Mouse (Mus musculus): ENCODE results near the gene Pou5f2. TPM values are rescaled to one million over a fixed set of nuclear protein-coding genes. Genes with fewer than 3 reads are reported as not detected.

Gene Pou5f2
- polyA plus RNA-seq (2016; fragmentation: Nextera tagmentation; extraction: Ambion mirVana): 1.8 and 2.2 TPM in 2 replicates

- no peak within 1 kb of the TSS for H3K4me2 ChIP-seq (replicated peaks)
- no peak for ATAC-seq (ENCODE audit: insufficient number of reproducible peaks, insufficient read depth, low FRiP score, low TSS enrichment)
- H3K4me3 ChIP-seq: no peak within 1 kb of the TSS
- no peak within 1 kb of the TSS for H3K9ac ChIP-seq
- 60% methylated on average over 15 of the region's 15 CpGs for WGBS
- H3K27ac ChIP-seq: no peak within 1 kb of the TSS
- H3K27me3 ChIP-seq: no peaks in the 10 kb centered on the region
- no peaks in the 10 kb centered on the region for H3K9me3 ChIP-seq
- H3K36me3 ChIP-seq: no peaks in the 10 kb centered on the region
- H3K4me1 ChIP-seq: no peaks in the 10 kb centered on the region
Measured at GRCm38 (mm10) chr13:78024683-78025294, at the start of gene Pou5f2. Gene Pou5f2, plus strand, starts transcription at chr13:78024902.

- no peaks in the 10 kb centered on the region for H3K9me3 ChIP-seq
- H3K4me2 ChIP-seq (replicated peaks): no peak overlapping the region
- no peak for ATAC-seq (ENCODE audit: insufficient number of reproducible peaks, insufficient read depth, low FRiP score, low TSS enrichment)
- H3K9ac ChIP-seq: no peak overlapping the region
- H3K27ac ChIP-seq: no peak overlapping the region
- no peaks in the 10 kb centered on the region for H3K4me1 ChIP-seq
- no peaks in the 10 kb centered on the region for H3K36me3 ChIP-seq
- WGBS: 81% methylated on average over 3 of the region's 3 CpGs
- H3K27me3 ChIP-seq: no peaks in the 10 kb centered on the region
- H3K4me3 ChIP-seq: no peak overlapping the region
Measured at GRCm38 (mm10) chr13:77976248-77976647, 48.5 kb upstream of the Pou5f2 start.

- H3K4me1 ChIP-seq: no peaks in the 10 kb centered on the region
- H3K9me3 ChIP-seq: no peaks in the 10 kb centered on the region
- no peak overlapping the region for H3K4me2 ChIP-seq (replicated peaks)
- no peak overlapping the region for H3K27ac ChIP-seq
- no peak overlapping the region for H3K4me3 ChIP-seq
- ATAC-seq (ENCODE audit: insufficient number of reproducible peaks, insufficient read depth, low FRiP score, low TSS enrichment): no peak
- 63% methylated on average over 1 of the region's 1 CpGs for WGBS
- no peak overlapping the region for H3K9ac ChIP-seq
- no peaks in the 10 kb centered on the region for H3K36me3 ChIP-seq
- H3K27me3 ChIP-seq: no peaks in the 10 kb centered on the region
Measured at GRCm38 (mm10) chr13:77977121-77977520, 47.6 kb upstream of the Pou5f2 start.

- ATAC-seq (ENCODE audit: insufficient number of reproducible peaks, insufficient read depth, low FRiP score, low TSS enrichment): no peak
- Histone ChIP-seq H3K36me3 (no peaks in the 10 kb centered on the region), H3K9ac (no peak overlapping the region), H3K4me2 (replicated peaks) (no peak overlapping the region), H3K4me3 (no peak overlapping the region), H3K4me1 (no peaks in the 10 kb centered on the region), H3K27me3 (no peaks in the 10 kb centered on the region), H3K9me3 (no peaks in the 10 kb centered on the region), H3K27ac (no peak overlapping the region)
- 33% methylated on average over 5 of the region's 5 CpGs for WGBS
Measured at GRCm38 (mm10) chr13:77982105-77982851, 42.4 kb upstream of the Pou5f2 start.

GRCm38 (mm10) chr13:77982852-77983202 lies 41.9 kb upstream of the Pou5f2 start:
- H3K27ac ChIP-seq: no peak overlapping the region
- H3K27me3 ChIP-seq: no peaks in the 10 kb centered on the region
- 70% methylated on average over 2 of the region's 2 CpGs for WGBS
- H3K4me3 ChIP-seq: no peak overlapping the region
- H3K4me2 ChIP-seq (replicated peaks): no peak overlapping the region
- no peaks in the 10 kb centered on the region for H3K9me3 ChIP-seq
- H3K36me3 ChIP-seq: no peaks in the 10 kb centered on the region
- H3K4me1 ChIP-seq: no peaks in the 10 kb centered on the region
- no peak for ATAC-seq (ENCODE audit: insufficient number of reproducible peaks, insufficient read depth, low FRiP score, low TSS enrichment)
- no peak overlapping the region for H3K9ac ChIP-seq

GRCm38 (mm10) chr13:77991189-77991886 lies 33.4 kb upstream of the Pou5f2 start:
- no peak overlapping the region for H3K27ac ChIP-seq
- no peaks in the 10 kb centered on the region for H3K27me3 ChIP-seq
- no peaks in the 10 kb centered on the region for H3K36me3 ChIP-seq
- H3K4me2 ChIP-seq (replicated peaks): no peak overlapping the region
- WGBS: 69% methylated on average over 5 of the region's 5 CpGs
- no peaks in the 10 kb centered on the region for H3K4me1 ChIP-seq
- no peaks in the 10 kb centered on the region for H3K9me3 ChIP-seq
- no peak overlapping the region for H3K9ac ChIP-seq
- H3K4me3 ChIP-seq: no peak overlapping the region
- ATAC-seq (ENCODE audit: insufficient number of reproducible peaks, insufficient read depth, low FRiP score, low TSS enrichment): no peak

GRCm38 (mm10) chr13:78004649-78005048 lies 20.1 kb upstream of the Pou5f2 start:
- H3K9me3 ChIP-seq: no peaks in the 10 kb centered on the region
- 75% methylated on average over 4 of the region's 4 CpGs for WGBS

GRCm38 (mm10) chr13:78005344-78005743 lies 19.4 kb upstream of the Pou5f2 start:
- Histone ChIP-seq H3K4me2 (replicated peaks) (no peak overlapping the region), H3K4me3 (no peak overlapping the region), H3K36me3 (no peaks in the 10 kb centered on the region), H3K9ac (no peak overlapping the region), H3K27ac (no peak overlapping the region), H3K9me3 (no peaks in the 10 kb centered on the region), H3K27me3 (no peaks in the 10 kb centered on the region), H3K4me1 (no peaks in the 10 kb centered on the region)
- 25% methylated on average over 3 of the region's 3 CpGs for WGBS
- no peak for ATAC-seq (ENCODE audit: insufficient number of reproducible peaks, insufficient read depth, low FRiP score, low TSS enrichment)

More at GRCm38 (mm10) chr13:78004649-78005048, 20.1 kb upstream of the Pou5f2 start:
- no peak overlapping the region for H3K4me2 ChIP-seq (replicated peaks)
- no peak overlapping the region for H3K27ac ChIP-seq
- H3K27me3 ChIP-seq: no peaks in the 10 kb centered on the region
- ATAC-seq (ENCODE audit: insufficient number of reproducible peaks, insufficient read depth, low FRiP score, low TSS enrichment): no peak
- H3K36me3 ChIP-seq: no peaks in the 10 kb centered on the region
- H3K4me3 ChIP-seq: no peak overlapping the region
- no peaks in the 10 kb centered on the region for H3K4me1 ChIP-seq
- H3K9ac ChIP-seq: no peak overlapping the region

- no peaks in the 10 kb centered on the region for H3K9me3 ChIP-seq
- no peak for ATAC-seq (ENCODE audit: insufficient number of reproducible peaks, insufficient read depth, low FRiP score, low TSS enrichment)
Measured at GRCm38 (mm10) chr13:78010176-78010575, 14.5 kb upstream of the Pou5f2 start.

GRCm38 (mm10) chr13:78032821-78033220 lies 8.1 kb downstream of the Pou5f2 start:
- H3K4me3 ChIP-seq: no peak overlapping the region
- no peak overlapping the region for H3K9ac ChIP-seq
- H3K36me3 ChIP-seq: no peaks in the 10 kb centered on the region
- WGBS: 18% methylated on average over 1 of the region's 1 CpGs
- no peak for ATAC-seq (ENCODE audit: insufficient number of reproducible peaks, insufficient read depth, low FRiP score, low TSS enrichment)
- no peak overlapping the region for H3K4me2 ChIP-seq (replicated peaks)
- no peaks in the 10 kb centered on the region for H3K9me3 ChIP-seq
- no peaks in the 10 kb centered on the region for H3K4me1 ChIP-seq
- H3K27me3 ChIP-seq: no peaks in the 10 kb centered on the region
- no peak overlapping the region for H3K27ac ChIP-seq

More at GRCm38 (mm10) chr13:78010176-78010575, 14.5 kb upstream of the Pou5f2 start:
- Histone ChIP-seq H3K4me1 (no peaks in the 10 kb centered on the region), H3K36me3 (no peaks in the 10 kb centered on the region), H3K27me3 (no peaks in the 10 kb centered on the region), H3K4me2 (replicated peaks) (no peak overlapping the region), H3K27ac (no peak overlapping the region), H3K4me3 (no peak overlapping the region), H3K9ac (no peak overlapping the region)
- whole genome bisulfite sequencing: 91% methylated on average over 1 of the region's 1 CpGs

GRCm38 (mm10) chr13:78037203-78037602 lies 12.5 kb downstream of the Pou5f2 start:
- 57% methylated on average over 1 of the region's 1 CpGs for WGBS
- Histone ChIP-seq H3K36me3 (no peaks in the 10 kb centered on the region), H3K27ac (no peak overlapping the region), H3K4me2 (replicated peaks) (no peak overlapping the region), H3K4me3 (no peak overlapping the region), H3K4me1 (no peaks in the 10 kb centered on the region), H3K9ac (no peak overlapping the region), H3K27me3 (no peaks in the 10 kb centered on the region), H3K9me3 (no peaks in the 10 kb centered on the region)
- no peak for ATAC-seq (ENCODE audit: insufficient number of reproducible peaks, insufficient read depth, low FRiP score, low TSS enrichment)

- Histone ChIP-seq H3K4me3 (no peak overlapping the region), H3K9me3 (no peaks in the 10 kb centered on the region), H3K4me2 (replicated peaks) (no peak overlapping the region), H3K9ac (no peak overlapping the region), H3K27me3 (no peaks in the 10 kb centered on the region), H3K36me3 (no peaks in the 10 kb centered on the region), H3K4me1 (no peaks in the 10 kb centered on the region), H3K27ac (no peak overlapping the region)
- WGBS: 70% methylated on average over 6 of the region's 6 CpGs
- no peak for ATAC-seq (ENCODE audit: insufficient number of reproducible peaks, insufficient read depth, low FRiP score, low TSS enrichment)
Measured at GRCm38 (mm10) chr13:78043203-78043602, 18.5 kb downstream of the Pou5f2 start.

All from embryonic facial prominence, embryonic 12.5 days (tissue).